Mouse (Mus musculus) spleen, postnatal 36 days (tissue): ENCODE results near the gene Mapk8ip1.
A peak's percentile ranks its signal among the peaks of the same experiment; 100 is the strongest.

Experiments used
- DNase-seq, 2 experiments: peaks; one replicate each; pipeline ENCODE4 v3.0.0; 2022; ENCODE audit warnings: low spot score in 2 of 2, mixed read lengths in 1 of 2

Mapk8ip1 gene

DNA sequence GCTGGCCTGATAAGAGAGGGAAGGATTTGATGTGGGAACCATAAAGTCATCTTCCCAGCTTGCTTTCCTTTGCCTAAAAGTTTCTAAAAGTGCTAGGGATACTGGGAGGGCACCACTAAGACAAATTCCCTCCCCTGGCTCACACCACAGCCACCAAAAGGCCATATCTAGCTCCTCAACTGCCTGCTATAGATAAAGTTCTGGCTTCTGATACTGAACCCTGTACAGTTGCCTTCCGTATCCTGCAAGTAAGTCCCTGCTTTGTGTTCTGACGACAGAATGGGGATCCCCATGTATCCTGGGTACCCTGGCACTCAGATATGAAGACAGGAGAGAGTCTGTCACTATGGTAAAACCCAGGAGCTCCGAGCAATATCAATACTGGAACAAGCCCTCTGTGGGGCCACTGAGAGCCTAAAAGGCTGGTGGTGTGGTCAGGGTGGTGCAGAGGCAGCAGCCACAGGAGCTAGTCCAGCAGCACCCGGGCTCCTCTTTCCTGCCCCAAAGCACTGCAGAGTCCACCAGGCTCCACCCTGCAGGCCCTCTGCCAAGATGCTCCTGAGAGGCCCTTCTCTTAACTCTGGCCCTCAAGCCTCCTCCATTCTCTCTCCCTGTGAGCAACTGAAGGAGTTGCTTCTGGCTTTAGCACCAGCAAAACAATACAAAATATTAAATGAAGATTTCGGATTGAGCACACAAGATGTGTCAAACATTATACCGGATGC is 10.7 kb downstream of the Mapk8ip1 start:
- no peak for DNase-seq

DNA sequence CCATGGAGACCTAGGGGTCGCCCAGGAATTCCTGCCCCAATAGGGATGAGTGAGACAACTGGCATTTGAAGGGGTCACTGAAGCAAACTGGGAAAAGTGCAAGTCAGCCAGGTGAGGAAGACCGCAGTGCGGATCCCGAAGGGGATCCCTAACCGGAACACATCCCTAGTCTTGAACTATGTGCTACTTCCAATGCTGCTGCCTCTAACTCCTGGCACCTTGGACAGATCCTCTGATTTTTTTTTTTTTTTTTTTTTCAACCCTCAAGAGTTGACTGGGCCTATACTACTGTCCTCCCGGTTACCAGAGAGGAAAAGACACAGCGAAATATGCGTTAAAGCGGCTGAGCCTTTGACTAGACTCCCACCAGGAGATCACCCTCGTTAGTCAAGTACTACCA is 11.4 kb downstream of the Mapk8ip1 start:
- no peak for DNase-seq

DNA sequence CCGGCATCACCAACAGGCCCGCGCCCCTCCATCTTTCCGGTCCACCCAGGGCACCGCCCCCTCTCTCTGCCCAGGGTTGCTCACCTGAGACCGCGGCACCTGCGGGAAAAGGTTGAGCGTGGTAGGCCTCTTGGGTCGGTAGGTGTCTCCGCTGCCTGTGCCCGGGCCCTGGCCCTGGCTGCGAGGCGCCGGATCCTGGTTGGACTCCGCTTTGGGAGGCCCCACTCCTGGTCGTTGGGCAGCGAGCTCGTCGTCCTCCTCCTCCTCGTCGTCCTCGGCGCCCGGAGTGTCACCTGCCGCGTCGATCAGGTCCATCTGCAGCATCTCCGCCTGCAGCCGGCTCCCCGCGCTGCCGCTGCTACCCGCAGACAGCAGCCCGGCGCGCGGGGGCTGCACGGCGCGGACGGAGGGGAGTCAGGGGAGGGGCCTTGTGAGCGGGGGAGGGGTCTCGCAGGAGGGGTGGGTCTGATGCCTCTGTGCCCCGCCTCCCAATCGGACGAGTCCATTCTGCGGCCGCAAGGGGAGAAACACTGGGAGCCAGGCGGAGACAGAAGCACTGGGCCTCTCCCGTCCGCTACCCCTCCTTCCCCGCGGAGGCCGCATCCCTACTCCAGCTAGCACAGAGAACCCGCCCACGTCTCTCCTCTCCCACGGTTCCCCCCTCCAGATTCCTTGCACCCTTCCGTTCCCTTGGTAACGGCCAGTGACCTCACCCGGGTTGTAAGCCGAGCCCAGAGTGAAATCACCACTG is 12.0 kb downstream of the Mapk8ip1 start:
- peak; percentile 22 to 37 for DNase-seq

DNA sequence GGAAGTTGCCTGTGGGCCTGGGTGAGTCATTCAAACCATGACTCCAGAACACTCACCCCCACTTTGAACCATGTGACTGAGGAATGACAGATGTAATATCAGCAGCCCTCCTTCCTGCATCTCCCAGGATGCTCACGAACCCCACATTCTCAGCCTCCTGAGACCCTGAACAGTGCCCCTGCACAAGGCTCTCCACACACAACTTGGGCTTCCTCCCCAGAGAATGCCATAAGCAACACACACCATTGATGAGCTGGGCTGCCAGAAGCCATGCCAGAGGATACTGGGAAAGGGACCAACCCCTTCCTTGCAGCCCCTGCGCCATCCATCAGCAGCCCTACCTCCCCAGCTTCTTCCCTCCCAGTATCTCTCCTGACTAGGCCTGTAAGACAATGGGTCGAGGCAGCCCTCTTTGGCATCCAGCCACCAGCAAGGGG is 13.0 kb downstream of the Mapk8ip1 start:
- DNase-seq, result no peak

DNA sequence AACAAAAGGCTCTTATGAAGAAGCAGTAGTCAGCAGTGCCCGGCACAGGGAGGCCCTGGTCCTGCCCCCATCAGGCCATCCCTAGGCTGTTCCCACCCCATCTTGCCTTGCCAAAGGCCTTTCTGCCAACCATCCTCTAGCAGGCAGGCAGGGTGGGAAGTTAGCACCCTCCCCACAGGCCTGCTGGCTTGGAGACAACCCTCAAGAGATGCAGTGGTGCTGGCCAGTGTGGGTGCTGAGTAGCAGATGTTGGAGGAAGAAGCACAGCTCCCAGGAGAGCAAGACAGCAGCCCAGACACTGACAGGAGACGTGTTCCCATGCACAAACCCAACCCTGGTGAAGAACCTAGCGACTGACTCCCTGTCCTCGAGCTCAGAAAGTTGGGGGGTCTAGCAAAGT is 13.4 kb downstream of the Mapk8ip1 start:
- no peak for DNase-seq

DNA sequence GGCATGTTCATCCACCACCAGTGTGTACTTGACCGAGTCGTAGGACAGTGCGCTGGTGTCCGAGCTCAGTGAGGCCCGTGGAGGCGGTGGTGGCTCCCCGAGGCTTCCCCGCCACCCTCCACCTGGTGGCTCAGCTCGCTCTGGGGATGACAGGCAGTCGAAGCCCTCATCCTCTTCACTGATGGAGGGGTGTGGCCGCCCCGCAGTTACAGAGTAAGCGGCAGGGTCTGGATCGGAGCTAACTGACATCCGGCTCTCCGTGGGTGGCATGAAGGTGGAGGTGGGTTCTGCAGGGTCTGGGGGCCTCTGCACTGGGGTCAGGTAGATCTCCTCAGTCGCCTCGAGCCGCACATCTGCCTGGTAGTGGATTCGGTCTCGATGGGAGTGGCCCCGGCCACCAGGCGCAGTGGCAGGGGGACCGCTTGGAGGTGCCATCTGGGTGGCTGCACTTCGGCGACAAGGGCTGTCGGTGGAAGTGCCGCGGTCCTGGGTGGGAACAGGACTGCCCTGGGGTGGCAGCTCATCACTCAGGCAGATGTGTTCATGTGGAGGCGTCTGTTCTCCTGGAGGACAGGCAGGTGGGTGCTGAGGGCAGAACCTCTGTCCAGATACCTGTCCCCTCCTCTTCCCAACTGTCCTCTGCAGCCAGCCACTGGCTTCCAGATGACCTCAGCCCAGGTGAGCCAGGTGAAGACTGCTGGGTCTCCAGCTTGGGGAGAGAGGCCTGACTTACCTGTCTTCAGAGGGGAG is 14.1 kb downstream of the Mapk8ip1 start:
- DNase-seq, result no peak

DNA sequence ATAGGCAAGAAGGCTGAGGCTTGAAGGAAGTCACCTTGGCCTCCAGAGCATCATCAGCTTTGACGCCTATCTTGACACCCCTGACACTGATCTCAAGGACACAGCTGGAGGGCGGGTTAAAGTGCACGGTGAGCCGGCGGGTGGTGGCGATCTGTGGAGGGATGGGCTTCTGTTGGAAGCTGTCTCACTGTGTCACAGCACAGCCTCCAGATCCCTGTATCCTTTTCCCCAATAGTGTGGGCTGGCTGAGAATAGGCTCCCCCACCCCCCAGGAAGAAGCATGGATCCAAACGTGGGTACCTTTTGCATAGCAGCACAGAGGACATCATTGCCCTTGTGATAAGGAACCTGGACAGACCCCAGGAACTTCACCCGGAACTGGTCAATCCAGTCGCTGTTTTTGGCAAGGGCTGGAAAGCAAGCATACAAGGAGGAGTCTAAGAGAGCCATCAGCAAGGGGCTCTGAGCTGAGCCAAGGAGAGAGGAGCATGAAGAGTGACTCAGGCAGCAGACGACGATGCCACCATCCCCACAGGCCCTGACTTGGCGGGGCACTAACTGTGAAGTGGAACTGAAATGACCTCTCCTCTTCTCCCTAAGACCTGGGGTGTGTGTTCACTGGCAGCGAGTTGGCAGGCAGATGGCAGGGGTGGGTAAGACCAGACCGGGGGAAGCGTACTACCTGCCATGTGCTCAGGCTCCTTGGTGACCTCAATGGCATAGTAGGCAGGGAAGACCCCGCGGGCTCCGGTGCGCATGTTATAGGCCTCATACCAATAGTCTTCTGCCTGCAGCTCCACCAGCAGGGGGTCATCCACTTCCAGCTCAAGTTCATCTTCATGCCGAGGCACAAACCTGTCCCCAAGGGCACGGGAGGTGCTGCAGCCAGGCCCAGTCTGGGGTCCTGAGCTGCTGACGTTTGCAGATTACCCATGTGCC is 15.7 kb downstream of the Mapk8ip1 start:
- DNase-seq, result no peak

DNA sequence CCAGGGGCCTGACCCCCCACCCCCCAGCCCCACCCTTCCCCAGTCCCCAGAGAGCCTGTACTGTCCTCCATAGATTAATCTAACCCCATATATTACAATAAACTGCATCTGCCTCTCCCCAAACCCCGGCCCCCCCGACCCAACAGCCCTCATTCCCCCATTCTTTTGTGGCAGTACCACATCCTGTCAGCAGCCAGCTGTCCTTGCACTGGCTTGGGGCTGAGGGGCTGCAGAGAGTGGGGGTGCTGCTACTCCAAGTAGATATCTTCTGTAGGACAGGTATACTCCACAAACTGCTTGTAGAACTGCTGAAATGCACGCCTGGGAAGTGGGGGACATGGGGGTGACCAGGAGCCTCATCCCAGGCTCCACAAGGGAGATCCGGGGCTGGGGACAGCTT is 17.0 kb downstream of the Mapk8ip1 start:
- no peak for DNase-seq

DNA sequence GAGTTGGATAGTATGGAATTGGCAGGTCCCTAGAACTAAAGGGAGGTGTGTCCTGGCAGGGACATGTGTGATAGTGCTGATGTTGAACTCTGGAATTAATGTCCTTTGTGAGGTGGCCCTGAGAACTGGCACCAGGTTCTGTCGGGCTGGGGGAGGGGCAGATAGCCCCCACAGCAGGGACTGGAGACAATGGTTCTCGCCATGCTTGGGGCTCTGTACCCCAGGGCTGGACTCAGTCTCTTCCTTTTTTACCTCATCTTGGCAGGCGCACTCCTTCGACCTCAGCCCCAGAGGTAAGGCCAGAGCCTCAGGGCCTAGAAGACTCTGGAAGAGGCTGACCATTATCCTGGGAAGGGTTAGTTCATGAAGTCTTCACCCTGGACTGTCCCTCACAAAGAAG is 18.3 kb downstream of the Mapk8ip1 start:
- no peak for DNase-seq

DNA sequence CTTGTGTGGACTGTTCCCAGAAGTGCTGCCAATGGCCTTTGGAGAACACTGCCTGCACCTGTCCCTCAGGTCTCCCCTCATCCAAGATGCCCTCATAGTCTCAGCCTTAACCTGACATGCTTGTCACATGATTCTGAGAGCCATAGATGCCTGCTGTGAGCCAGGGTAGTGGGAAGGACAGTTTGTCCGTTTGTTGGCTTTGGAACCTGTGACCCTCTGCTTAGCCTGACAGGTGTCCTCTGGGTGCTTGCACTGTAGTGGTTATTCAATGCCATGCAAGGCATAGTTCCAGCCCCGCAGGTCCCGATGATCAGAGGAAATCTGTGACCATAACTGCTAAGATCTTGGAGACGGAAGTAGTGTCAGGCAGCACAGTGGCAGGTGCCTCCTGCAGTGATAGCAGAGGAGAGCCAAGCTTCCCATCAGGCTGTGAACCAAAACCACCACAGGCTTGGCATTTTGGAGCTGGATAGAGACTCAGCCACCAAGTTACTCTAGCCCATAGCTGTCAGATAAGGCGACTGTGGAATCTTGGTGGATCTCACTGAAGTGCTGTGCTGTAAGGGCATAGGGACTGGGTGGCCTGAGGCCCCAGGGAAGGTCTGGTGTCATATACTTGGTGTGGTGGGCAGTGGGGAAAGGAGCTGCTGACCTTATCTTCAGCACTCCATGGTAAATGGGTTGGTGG is 19.0 kb downstream of the Mapk8ip1 start, which contains the start of gene 1700029I15Rik:
Gene 1700029I15Rik, plus strand, starts transcription at position 638 of the 688 bp plus-strand sequence.
- no peak for DNase-seq

DNA sequence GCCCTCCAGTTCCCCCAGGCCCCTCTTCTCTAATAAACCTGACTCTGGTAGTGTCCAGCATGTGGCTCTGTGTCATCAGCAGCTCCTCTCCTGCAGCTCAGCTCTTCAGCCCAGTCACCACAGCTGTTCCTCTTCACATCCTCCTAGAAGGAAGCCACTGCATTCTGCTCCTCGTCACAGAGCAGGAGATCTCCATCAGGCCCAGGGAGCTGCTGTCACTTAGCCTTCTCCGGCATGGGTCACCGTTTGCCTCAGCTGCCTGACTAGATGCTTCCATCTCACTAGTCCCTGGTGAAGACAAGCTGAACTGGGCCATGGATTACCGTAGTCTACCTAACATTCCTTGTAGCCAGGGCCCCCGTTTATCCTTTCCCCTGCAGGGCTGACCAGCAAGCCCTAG is 19.9 kb downstream of the Mapk8ip1 start:
- no peak for DNase-seq

DNA sequence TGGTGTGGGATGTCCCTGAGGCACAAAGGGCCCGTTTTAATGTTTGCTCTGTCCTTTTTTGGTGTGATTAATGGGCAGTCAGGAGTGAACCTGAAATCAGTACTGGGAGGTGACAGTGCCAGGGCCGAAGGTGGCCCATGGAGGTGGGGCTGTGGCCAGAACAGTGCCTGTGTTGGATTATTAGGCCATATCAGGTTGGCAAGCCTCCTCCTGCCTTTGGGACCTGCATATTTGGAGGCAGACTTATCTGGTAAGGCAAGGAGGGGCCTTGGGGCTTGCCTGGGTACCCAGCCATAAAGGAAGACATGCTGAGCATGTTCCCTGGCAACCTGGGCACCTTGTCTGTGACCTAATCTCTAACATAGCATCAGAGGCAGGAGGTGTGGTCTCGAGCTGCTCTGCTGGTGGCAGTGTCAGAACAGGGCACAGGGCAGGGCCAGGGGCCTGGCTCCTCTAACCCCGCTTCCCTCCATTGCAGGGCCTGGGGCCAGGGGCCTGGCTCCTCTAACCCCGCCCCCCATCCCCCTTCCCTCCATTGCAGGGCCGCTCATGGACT is 20.5 kb downstream of the Mapk8ip1 start:
- no peak for DNase-seq

DNA sequence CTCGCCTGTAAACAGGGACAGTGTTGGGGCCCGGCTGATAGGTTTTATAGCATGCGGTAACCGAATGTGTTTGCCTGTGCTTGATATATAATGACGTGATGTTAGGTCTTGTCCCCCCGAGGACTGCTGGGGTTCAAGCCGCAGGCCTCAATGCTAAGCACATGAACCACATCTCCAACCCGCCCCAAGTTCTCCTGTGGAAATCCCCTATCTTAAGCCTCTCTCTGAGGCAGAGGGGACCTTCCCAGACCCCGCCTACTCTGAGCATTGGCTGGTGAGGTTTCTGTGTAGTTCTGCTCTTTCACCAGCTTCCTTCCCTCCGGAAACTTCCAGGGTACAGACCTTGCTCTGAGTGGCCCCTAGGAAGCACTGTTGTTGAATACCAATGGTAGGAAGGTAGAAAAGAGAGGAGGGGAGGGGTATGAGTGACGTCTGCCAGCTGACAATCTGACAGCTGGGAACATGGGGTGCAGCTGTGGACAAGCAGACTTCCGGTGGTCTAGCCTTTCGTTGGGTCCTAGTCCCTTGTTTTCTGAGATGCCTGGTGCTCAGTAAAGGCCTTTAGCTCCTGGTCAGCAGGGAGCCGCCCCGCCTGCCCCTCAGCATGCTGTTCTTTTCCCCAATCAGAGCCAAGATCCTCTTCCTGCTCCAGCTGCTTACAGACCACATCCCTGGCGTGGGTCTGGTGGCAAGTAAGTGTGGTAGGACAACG is 21.1 kb downstream of the Mapk8ip1 start:
- peak; percentile 21 to 46 for DNase-seq

DNA sequence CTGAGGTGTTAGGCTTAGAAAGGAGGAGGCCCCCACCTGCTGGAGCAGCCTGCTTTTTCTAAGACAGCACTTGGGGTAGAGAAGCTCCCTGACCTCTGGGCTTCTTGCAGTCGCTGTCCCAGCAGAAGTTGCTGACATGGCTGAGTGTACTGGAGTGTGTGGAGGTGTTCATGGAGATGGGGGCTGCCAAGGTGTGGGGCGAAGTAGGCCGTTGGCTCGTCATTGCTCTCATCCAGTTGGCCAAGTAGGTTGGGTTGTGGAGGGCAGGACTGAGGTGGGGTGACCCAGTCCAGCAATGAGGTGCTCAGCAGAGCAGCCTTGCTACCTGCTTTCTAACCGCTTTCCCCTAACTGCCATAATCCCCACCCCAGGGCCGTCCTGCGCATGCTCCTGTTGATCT is 23.7 kb downstream of the Mapk8ip1 start:
- DNase-seq, result no peak

DNA sequence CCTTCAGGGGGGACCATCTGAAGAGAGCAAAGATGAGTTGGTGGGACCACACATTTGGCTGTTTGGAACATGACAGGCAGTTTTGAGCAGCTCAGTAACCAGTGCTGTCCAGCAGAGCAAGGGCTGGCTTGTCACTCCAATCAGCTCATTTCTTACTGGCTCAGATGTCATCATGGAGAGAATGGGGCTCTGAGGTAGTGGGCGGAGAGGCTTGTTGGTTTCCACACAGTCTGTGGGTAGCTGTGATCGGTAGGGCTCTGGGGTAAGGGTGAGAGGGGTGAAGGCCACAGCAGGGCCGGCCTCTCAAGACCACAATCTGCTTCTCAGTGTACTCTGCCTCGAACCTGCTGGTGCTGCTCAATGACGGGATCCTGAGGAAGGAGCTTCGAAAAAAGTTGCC is 24.8 kb downstream of the Mapk8ip1 start:
- DNase-seq, result no peak

DNA sequence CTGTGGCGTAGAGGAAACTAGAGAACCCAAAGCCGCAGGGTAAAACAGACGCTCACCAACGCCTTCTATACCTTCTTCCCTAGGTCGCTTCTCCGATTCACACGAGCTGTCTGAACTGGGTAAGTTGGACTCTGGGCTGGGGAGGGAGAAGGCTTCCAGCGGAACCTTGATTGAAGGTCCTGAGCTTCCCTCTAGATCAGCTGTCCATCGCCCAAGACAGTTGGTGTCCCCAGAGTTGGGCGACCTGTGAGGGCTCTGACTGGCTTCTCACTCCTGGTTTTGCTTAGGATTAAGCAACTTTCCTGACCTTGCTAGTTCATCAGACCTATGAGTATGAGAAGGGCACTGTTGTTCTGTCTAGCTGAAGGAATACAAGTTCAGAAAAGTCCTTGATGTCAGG is 25.3 kb downstream of the Mapk8ip1 start:
- DNase-seq, result no peak

DNA sequence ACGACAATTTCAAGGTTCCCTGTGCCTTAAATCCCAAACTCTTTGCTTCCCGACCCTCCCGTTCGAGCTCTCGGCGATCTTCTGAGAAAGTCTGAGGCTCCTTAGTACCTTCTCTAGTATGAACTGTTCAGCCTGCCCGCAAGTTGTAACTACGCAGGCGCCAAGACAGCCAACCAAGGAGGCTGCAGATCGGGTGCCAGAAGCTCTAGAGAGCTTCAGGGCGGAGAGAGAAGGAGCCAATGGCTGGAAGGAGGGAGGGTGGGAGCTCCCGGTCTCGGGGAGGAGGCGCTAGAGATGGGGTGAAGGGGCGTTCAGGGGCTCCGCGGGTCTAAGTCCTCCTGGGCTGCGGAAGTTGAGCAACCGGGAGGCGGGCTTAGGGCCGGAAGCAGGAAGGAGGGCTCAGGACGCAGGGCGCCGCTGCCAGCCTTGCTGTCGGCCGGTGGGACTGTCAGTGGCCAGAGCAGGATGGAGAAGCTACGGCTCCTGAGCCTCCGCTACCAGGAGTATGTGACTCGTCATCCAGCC is 25.9 kb downstream of the Mapk8ip1 start:
- DNase-seq, result peak; percentile 96 to 98

DNA sequence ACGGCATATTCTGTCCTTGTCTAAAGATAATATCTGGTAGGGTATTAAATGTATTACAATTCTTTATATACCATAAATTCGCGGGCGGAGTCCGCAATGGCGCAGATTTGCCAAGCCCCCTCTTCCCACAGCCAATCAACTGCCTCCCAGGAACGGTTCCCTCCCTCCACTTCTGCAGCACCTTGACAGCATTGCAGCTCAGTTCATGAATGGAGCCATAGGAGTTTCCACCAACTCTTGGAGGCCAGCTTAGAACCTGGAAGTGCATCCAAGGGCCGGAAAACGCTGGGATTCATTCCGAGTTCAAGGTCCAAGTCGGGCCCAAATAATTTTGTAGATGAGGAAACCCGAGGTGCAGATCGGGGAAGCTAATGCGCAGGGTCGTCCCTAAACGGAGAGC is 26.5 kb downstream of the Mapk8ip1 start, which contains the start of the genes Pex16 and Large2:
Gene Pex16, plus strand, starts transcription at position 163 of the 400 bp plus-strand sequence.
Gene Large2, minus strand, starts transcription at position 356 of the 400 bp plus-strand sequence.
- peak; percentile 50 to 54 for DNase-seq

DNA sequence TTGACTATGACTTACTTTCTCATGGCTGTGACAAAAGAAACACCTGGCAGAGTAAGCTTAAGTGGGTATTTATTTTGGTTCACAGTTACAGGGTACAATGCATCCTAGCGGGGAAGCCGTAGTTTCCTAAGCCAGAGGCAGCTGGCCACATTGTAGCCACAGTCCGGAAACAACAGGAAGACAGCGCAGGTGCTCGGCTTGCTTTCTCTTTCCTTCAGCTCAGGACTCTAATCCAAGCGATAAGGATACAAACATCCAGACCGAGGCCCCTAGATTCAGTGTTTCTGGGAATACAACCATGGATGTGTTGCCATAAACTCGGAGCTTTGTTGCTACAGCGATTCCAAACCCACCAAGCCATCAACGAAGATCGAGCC is 27.6 kb downstream of the Mapk8ip1 start:
- DNase-seq, result no peak
